Mouse (Mus musculus) bone marrow macrophage, adult 2 months (primary cell): ENCODE measurements around the gene Dusp16.

ENCODE experiments used
- CTCF ChIP-seq: IDR thresholded peaks from 2 replicates; pipeline ENCODE4 v1.5.1; 2012; ENCODE audit warnings: low read depth, mild to moderate bottlenecking, low read length, moderate library complexity
- POLR2A ChIP-seq: IDR thresholded peaks from 2 replicates; pipeline ENCODE4 v1.6.1; 2012; ENCODE audit warnings: mild to moderate bottlenecking, low read depth, low read length, borderline replicate concordance

DNA sequence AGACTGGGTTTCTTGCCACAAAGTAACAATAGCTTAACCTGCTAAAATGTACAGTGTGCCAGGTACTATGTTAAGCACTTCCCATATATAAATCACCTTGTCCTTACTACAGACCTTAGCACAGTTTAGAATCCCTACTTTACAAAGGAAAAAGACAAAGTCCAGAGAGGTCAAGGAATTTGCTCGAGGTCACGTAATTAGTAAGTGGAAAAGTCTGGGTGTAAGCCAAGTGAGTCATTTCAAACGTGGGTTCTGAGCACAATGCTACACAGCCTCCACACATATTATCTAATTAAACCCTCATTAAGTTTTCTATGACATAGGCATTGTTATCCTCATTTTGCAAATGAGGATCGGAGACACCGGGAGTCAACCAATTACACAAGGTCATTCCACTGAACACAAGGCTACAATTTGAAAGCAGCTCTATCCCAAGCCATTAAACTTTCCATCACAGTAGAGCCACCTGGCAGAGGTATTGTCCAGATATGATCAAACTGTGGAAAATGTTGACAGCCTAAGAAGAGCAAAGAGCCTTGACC lies 12.4 kb upstream of the Dusp16 start:
- TF ChIP-seq CTCF (no peak), POLR2A (no peak)
